Mouse (Mus musculus) brain, embryonic 14.5 days (tissue): ENCODE data around the gene Slc5a4b. TPM values are rescaled to one million over a fixed set of nuclear protein-coding genes. Genes with fewer than 3 reads are reported as not detected.

Experiments
- DNase-seq: peaks from one replicate; pipeline ENCODE4 v3.0.0-alpha.2; 2011; ENCODE audit warnings: low read depth
- CTCF ChIP-seq: fragments of 200-500 bp; IDR thresholded peaks from 2 replicates; pipeline ENCODE4 v1.5.1; 2012; ENCODE audit warnings: inconsistent platforms, mild to moderate bottlenecking, moderate library complexity, borderline replicate concordance; ENCODE audit not compliant: insufficient read depth, insufficient read length; ENCODE audit errors: extremely low read depth
- POLR2A ChIP-seq: fragments of 200-500 bp; IDR thresholded peaks from 2 replicates; pipeline ENCODE4 v1.6.1; 2012; ENCODE audit warnings: mild to moderate bottlenecking, inconsistent platforms, borderline replicate concordance; ENCODE audit not compliant: poor library complexity, insufficient read depth, insufficient read length, severe bottlenecking; ENCODE audit errors: extremely low read depth
- polyA plus RNA-seq: library from polyadenylated mRNA; depleted of rRNA; stranded (reverse); fragments of >200 nt; gene quantifications from 2 replicates; pipeline ENCODE4 v1.2.3, GENCODE M21; 2012; rRNA removed

Gene Slc5a4b
- polyA plus RNA-seq, 1 experiment = not detected

- TF ChIP-seq CTCF = no peak
- no peak for TF ChIP-seq POLR2A
- DNase-seq = no peak
These were observed 93.9 kb downstream of the Slc5a4b start for GRCm38 (mm10) chr10:76016886-76017285.

- DNase-seq = peak; percentile 30
- TF ChIP-seq POLR2A = no peak
- no peak for TF ChIP-seq CTCF
These were observed 97.8 kb downstream of the Slc5a4b start for GRCm38 (mm10) chr10:76012922-76013321.

GRCm38 (mm10) chr10:76009812-76010211 is 100.9 kb downstream of the Slc5a4b start:
- TF ChIP-seq POLR2A = no peak
- no peak for TF ChIP-seq CTCF
- DNase-seq = no peak

Other genes with a start within 250 kb of the Slc5a4b start
- gene Derl3, start 217.5 kb downstream of the Slc5a4b start, polyA plus RNA-seq = 1.7 and 5.7 TPM in 2 replicates
- 129 and 165 TPM in 2 replicates for gene Smarcb1, start 189.3 kb downstream of the Slc5a4b start, polyA plus RNA-seq
- 28.6 and 40.4 TPM in 2 replicates for gene Chchd10, start 177.8 kb downstream of the Slc5a4b start, polyA plus RNA-seq
- 28.8 and 38.5 TPM in 2 replicates for gene Mmp11, start 174.5 kb downstream of the Slc5a4b start, polyA plus RNA-seq
- 0.71 and 1.4 TPM in 2 replicates for gene Gm867, start 170.3 kb downstream of the Slc5a4b start, polyA plus RNA-seq
- gene Vpreb3, start 167.9 kb downstream of the Slc5a4b start, polyA plus RNA-seq = 0.16 TPM in 1 of 2 replicates, not detected in the other
- 0.05 TPM in 2 replicates for gene Gm5134, start 156.4 kb downstream of the Slc5a4b start, polyA plus RNA-seq
- 10.8 and 12.3 TPM in 2 replicates for gene Zfp280b, start 78.3 kb downstream of the Slc5a4b start, polyA plus RNA-seq
- gene Slc5a4a, start 36.5 kb upstream of the Slc5a4b start, polyA plus RNA-seq = 0.18 and 0.37 TPM in 2 replicates
- 273 and 287 TPM in 2 replicates for gene Prmt2, start 126.9 kb upstream of the Slc5a4b start, polyA plus RNA-seq
- 0.62 and 1.8 TPM in 2 replicates for gene S100b, start 142.9 kb upstream of the Slc5a4b start, polyA plus RNA-seq
- gene Dip2a, start 234.3 kb upstream of the Slc5a4b start, polyA plus RNA-seq = 38.3 and 43.2 TPM in 2 replicates